11 mouse cellular contexts compared by ENCODE assay signal in the genomic region with DNA sequence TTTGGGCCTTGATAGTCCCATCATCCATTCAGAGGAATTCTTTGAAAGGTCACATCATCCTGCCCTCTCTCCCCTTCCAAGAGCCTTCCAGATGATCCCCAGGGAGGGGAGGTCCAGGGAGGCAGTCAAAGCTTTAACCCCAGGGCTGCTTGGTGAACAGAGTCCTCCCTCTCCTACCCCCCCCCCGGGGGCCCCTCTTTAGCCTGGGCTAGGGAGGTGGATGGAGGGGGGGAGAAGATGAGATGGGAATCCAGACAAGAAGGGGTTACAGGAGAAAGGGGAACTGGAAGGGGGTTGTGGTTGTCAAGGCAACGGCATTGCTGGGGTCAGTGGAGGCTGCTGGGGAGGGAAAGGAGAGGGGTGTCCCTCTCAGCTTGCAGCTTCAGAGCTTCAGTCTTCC. TPM values are rescaled to one million over a fixed set of nuclear protein-coding genes. Genes with fewer than 3 reads are reported as not detected.
DNase-seq lines count a peak whose midpoint lies in the region; ATAC-seq and TF ChIP-seq lines count a peak whose summit lies in the region.
"Had no signal": no experiment of that assay in that cellular context is flagged by ENCODE, and none has a peak within 500 bp of the region (broad histone marks: within the 10 kb centered on the region; RNA-seq: fewer than 3 reads in every experiment).

No protein-coding gene starts in this region.

- WGBS in forebrain, postnatal 0 days = 5% methylated on average over 2 of the region's 2 CpGs
- 0% methylated on average over 2 of the region's 2 CpGs for WGBS in midbrain, embryonic 10.5 days
- 0% methylated on average over 2 of the region's 2 CpGs for WGBS in stomach, postnatal 0 days

- H3K27ac ChIP-seq in layer of hippocampus, adult 2 months = peak overlapping the region; percentile 84; the same call in 1 of the 2 replicates
- H3K27ac ChIP-seq in forebrain, postnatal 0 days (ENCODE audit: low read depth, low read length) = no peak overlapping the region
- H3K27ac ChIP-seq in midbrain, embryonic 10.5 days (replicated peaks) = peak overlapping the region; percentile 85
- no peak overlapping the region for H3K27ac ChIP-seq in stomach, postnatal 0 days (replicated peaks)

- 0 out of 2 replicates have a peak overlapping the region, but pooled peaks have one; percentile 33 for H3K9ac ChIP-seq in forebrain, postnatal 0 days
- peak overlapping the region; percentile 27; the same call in 1 of the 2 replicates for H3K9ac ChIP-seq in stomach, postnatal 0 days (ENCODE audit: low read length)

- H3K4me2 ChIP-seq in forebrain, postnatal 0 days (ENCODE audit: low read depth) = no peak overlapping the region
- H3K4me2 ChIP-seq in stomach, postnatal 0 days (replicated peaks; ENCODE audit: low read depth) = no peak overlapping the region

- H3K27me3 ChIP-seq in forebrain, postnatal 0 days (ENCODE audit: insufficient read depth, low read length) = no peaks in the 10 kb centered on the region
- H3K27me3 ChIP-seq in midbrain, embryonic 10.5 days (ENCODE audit: low read depth, poor library complexity, severe bottlenecking) = peaks cover 22% of the 10 kb centered on the region
- no peaks in the 10 kb centered on the region for H3K27me3 ChIP-seq in stomach, postnatal 0 days (ENCODE audit: control insufficient read depth, insufficient read depth, low read length)

- no peaks in the 10 kb centered on the region for H3K36me3 ChIP-seq in forebrain, postnatal 0 days (ENCODE audit: insufficient read depth)
- H3K36me3 ChIP-seq in midbrain, embryonic 10.5 days = no peaks in the 10 kb centered on the region
- H3K36me3 ChIP-seq in stomach, postnatal 0 days (ENCODE audit: control insufficient read depth, insufficient read depth, low read length) = no peaks in the 10 kb centered on the region

- no peaks in the 10 kb centered on the region for H3K9me3 ChIP-seq in forebrain, postnatal 0 days (ENCODE audit: low read length)
- no peaks in the 10 kb centered on the region for H3K9me3 ChIP-seq in midbrain, embryonic 10.5 days (replicated peaks)
- no peaks in the 10 kb centered on the region for H3K9me3 ChIP-seq in stomach, postnatal 0 days (ENCODE audit: control insufficient read depth, low read length)

- no peak overlapping the region for H3K4me3 ChIP-seq in layer of hippocampus, adult 2 months
- no peak overlapping the region for H3K4me3 ChIP-seq in forebrain, postnatal 0 days (ENCODE audit: low read depth, low read length)
- peak overlapping the region; percentile 38; the same call in 1 of the 2 replicates for H3K4me3 ChIP-seq in midbrain, embryonic 10.5 days
- H3K4me3 ChIP-seq in stomach, postnatal 0 days (ENCODE audit: low read depth, low read length) = no peak overlapping the region
- H3K4me3 ChIP-seq: myocyte had no signal

- DNase-seq in layer of hippocampus, adult 2 months (ENCODE audit: low spot score in 2 of 2) = no peak
- DNase-seq in layer of hippocampus, adult 18-20 months (ENCODE audit: low spot score in 2 of 2) = no peak
- no peak for DNase-seq in forebrain, postnatal 0 days
- DNase-seq in midbrain, embryonic 10.5 days (ENCODE audit: low spot score) = peak; percentile 88
- no peak for DNase-seq in stomach, postnatal 0 days (ENCODE audit: low spot score)
- no peak for DNase-seq in thymus, adult 18-20 months
- no peak for DNase-seq in layer of hippocampus, adult 11-12 months (ENCODE audit: low spot score)
- no peak for DNase-seq in thymus, postnatal 14 days
- DNase-seq: adrenal gland, postnatal 25 days; left cerebral cortex, postnatal 4 days had no signal

- H3K4me1 ChIP-seq in forebrain, postnatal 0 days (ENCODE audit: insufficient read depth) = peaks cover 28% of the 10 kb centered on the region
- peaks cover 53% of the 10 kb centered on the region for H3K4me1 ChIP-seq in midbrain, embryonic 10.5 days
- H3K4me1 ChIP-seq in stomach, postnatal 0 days (replicated peaks; ENCODE audit: control insufficient read depth, insufficient read depth) = 0 out of 2 replicates have a peak, but pooled peaks cover 2% of the 10 kb centered on the region

- no peak for ATAC-seq in forebrain, postnatal 0 days
- no peak for ATAC-seq in stomach, postnatal 0 days (ENCODE audit: low FRiP score, low TSS enrichment)

- TF ChIP-seq CTCF in layer of hippocampus, adult 2 months (conservative IDR thresholded peaks at IDR 0.05) = no peak
- no peak for TF ChIP-seq CTCF in forebrain, postnatal 0 days (IDR thresholded peaks at IDR 0.05; ENCODE audit: low read depth)
- no peak for TF ChIP-seq CTCF in stomach, postnatal 0 days (IDR thresholded peaks at IDR 0.05; ENCODE audit: low read depth)

- no peak for TF ChIP-seq EP300 in stomach, postnatal 0 days (optimal IDR thresholded peaks at IDR 0.05)

RNA-seq across cellular contexts. Expression of gene Rpl29, which starts 8.6 kb away (rescaled TPM):
- total RNA-seq in layer of hippocampus, adult 2 months (2021) = 100 to 1,000 TPM; 260 to 265 TPM
- 100 to 1,000 TPM; 274 to 289 TPM for total RNA-seq in layer of hippocampus, adult 18-20 months (2021)
- 890 and 984 TPM in 2 replicates for total RNA-seq in forebrain, postnatal 0 days (2014; rRNA removed)
- 678 and 804 TPM in 2 replicates for polyA plus RNA-seq in forebrain, postnatal 0 days (2015; fragmentation: Nextera tagmentation; extraction: Ambion mirVana)
- polyA plus RNA-seq in midbrain, embryonic 10.5 days (2016; fragmentation: Nextera tagmentation; extraction: Ambion mirVana) = 872 and 1,015 TPM in 2 replicates
- 810 and 847 TPM in 2 replicates for polyA plus RNA-seq in stomach, postnatal 0 days (2015; fragmentation: Nextera tagmentation; extraction: Ambion mirVana)

RNA-seq across cellular contexts. Expression of gene Acy1, which starts 17.5 kb away (rescaled TPM):
- 10 to 100 TPM; 15.5 to 16.1 TPM for total RNA-seq in layer of hippocampus, adult 2 months (2021)
- total RNA-seq in layer of hippocampus, adult 18-20 months (2021) = 10 to 100 TPM; 14.3 to 16.8 TPM
- 12.9 and 18.1 TPM in 2 replicates for total RNA-seq in forebrain, postnatal 0 days (2014; rRNA removed)
- polyA plus RNA-seq in forebrain, postnatal 0 days (2015; fragmentation: Nextera tagmentation; extraction: Ambion mirVana) = 20.5 and 21.0 TPM in 2 replicates
- 39.3 and 42.6 TPM in 2 replicates for polyA plus RNA-seq in midbrain, embryonic 10.5 days (2016; fragmentation: Nextera tagmentation; extraction: Ambion mirVana)
- 20.7 and 23.9 TPM in 2 replicates for polyA plus RNA-seq in stomach, postnatal 0 days (2015; fragmentation: Nextera tagmentation; extraction: Ambion mirVana)

RNA-seq across cellular contexts. Expression of gene Abhd14b, which starts 26.7 kb away (rescaled TPM):
- total RNA-seq in layer of hippocampus, adult 2 months (2021) = 10 to 100 TPM; 13.9 to 17.0 TPM
- total RNA-seq in layer of hippocampus, adult 18-20 months (2021) = 10 to 100 TPM; 11.6 to 12.2 TPM
- total RNA-seq in forebrain, postnatal 0 days (2014; rRNA removed) = 10.5 and 13.8 TPM in 2 replicates
- polyA plus RNA-seq in forebrain, postnatal 0 days (2015; fragmentation: Nextera tagmentation; extraction: Ambion mirVana) = 7.6 and 8.8 TPM in 2 replicates
- polyA plus RNA-seq in midbrain, embryonic 10.5 days (2016; fragmentation: Nextera tagmentation; extraction: Ambion mirVana) = 5.2 TPM in 2 replicates
- polyA plus RNA-seq in stomach, postnatal 0 days (2015; fragmentation: Nextera tagmentation; extraction: Ambion mirVana) = 39.0 and 46.0 TPM in 2 replicates

RNA-seq across cellular contexts. Expression of gene Abhd14a, which starts 26.9 kb away (rescaled TPM):
- 10 to 100 TPM; 39.0 to 39.4 TPM for total RNA-seq in layer of hippocampus, adult 2 months (2021)
- 10 to 100 TPM; 32.1 to 34.9 TPM for total RNA-seq in layer of hippocampus, adult 18-20 months (2021)
- 54.4 and 63.2 TPM in 2 replicates for total RNA-seq in forebrain, postnatal 0 days (2014; rRNA removed)
- 84.1 and 87.1 TPM in 2 replicates for polyA plus RNA-seq in forebrain, postnatal 0 days (2015; fragmentation: Nextera tagmentation; extraction: Ambion mirVana)
- 37.7 TPM in 2 replicates for polyA plus RNA-seq in midbrain, embryonic 10.5 days (2016; fragmentation: Nextera tagmentation; extraction: Ambion mirVana)
- 23.1 and 23.2 TPM in 2 replicates for polyA plus RNA-seq in stomach, postnatal 0 days (2015; fragmentation: Nextera tagmentation; extraction: Ambion mirVana)

RNA-seq across cellular contexts. Expression of gene Pcbp4, which starts 32.5 kb away (rescaled TPM):
- 100 to 1,000 TPM; 187 to 205 TPM for total RNA-seq in layer of hippocampus, adult 2 months (2021)
- total RNA-seq in layer of hippocampus, adult 18-20 months (2021) = 100 to 1,000 TPM; 186 to 198 TPM
- total RNA-seq in forebrain, postnatal 0 days (2014; rRNA removed) = 454 and 602 TPM in 2 replicates
- 251 and 273 TPM in 2 replicates for polyA plus RNA-seq in forebrain, postnatal 0 days (2015; fragmentation: Nextera tagmentation; extraction: Ambion mirVana)
- polyA plus RNA-seq in midbrain, embryonic 10.5 days (2016; fragmentation: Nextera tagmentation; extraction: Ambion mirVana) = 385 and 386 TPM in 2 replicates
- polyA plus RNA-seq in stomach, postnatal 0 days (2015; fragmentation: Nextera tagmentation; extraction: Ambion mirVana) = 16.8 and 20.3 TPM in 2 replicates

Comparison
In these comparisons a context has a peak if more than half of its experiments do, and no peak if none do; other contexts are left out.
1. H3K27ac ChIP-seq: peak in layer of hippocampus, adult 2 months (single experiment) and midbrain, embryonic 10.5 days (single experiment); none in forebrain, postnatal 0 days (single experiment) and stomach, postnatal 0 days (single experiment).